Mouse (Mus musculus): ENCODE results near the gene Npdc1.

DNA sequence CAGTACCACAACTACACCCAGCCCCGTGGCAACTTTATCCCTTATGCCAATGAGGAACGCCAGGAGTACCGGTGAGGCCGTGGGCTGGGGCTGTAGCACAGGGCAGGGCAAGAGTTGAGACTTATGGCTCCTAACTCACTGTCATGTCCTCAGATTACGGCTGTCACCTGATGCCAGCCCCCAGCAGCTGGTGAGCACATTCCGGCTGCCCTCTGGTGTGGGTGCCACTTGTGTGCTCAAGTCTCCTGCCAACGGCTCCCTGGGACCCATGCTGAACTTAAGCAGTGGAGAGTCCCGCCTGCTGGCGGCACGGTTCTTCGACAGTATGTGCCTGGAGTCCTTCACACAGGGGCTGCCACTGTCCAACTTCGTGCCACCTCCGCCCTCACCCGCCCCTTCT, 43.5 kb downstream of the Npdc1 start:
- TF ChIP-seq CTCF (IDR thresholded peaks at IDR 0.05; ENCODE audit: low read depth, low read length), result no peak
- TF ChIP-seq POLR2A (IDR thresholded peaks at IDR 0.05; ENCODE audit: borderline replicate concordance, low read depth, low read length), result no peak
